In the genomic region with DNA sequence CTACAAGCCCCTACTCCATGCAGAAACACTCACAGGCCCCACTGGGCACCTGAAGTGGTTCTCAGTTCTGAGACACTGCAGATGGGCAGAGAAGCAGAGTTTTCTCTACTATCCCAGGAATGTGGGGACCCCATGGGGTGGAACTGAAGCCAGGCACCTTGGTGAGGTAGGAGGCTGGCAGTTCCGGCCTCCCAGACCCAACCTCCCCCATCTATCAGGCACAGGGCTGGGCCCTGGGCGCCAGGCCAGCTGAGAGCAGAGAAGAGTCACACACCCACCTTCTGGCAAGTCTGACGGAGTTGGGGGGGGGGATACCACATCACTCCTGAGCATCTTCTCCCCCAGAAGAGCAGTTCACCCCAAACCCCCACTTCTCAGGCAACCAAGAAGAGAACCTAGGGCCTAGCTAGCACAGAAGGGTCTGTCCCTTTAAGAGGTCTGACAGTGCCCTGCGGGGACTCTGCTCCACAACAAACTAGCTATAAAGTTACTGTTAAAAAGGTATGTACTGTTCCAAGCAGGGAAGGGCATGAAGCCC, we compare ENCODE assay signal across 8 mouse cellular contexts. TPM values are rescaled to one million over a fixed set of nuclear protein-coding genes. Genes with fewer than 3 reads are reported as not detected.
DNase-seq lines count a peak whose midpoint lies in the region; ATAC-seq and TF ChIP-seq lines count a peak whose summit lies in the region.

No protein-coding gene starts in this region.

- TF ChIP-seq CTCF in bone marrow, adult 2 months (IDR thresholded peaks at IDR 0.05; ENCODE audit: control insufficient read depth, insufficient read depth, low read length) = no peak
- TF ChIP-seq CTCF in liver, embryonic 14.5 days (IDR thresholded peaks at IDR 0.05; ENCODE audit: low read depth) = no peak

- H3K4me2 ChIP-seq in hindbrain, embryonic 11.5 days (replicated peaks; ENCODE audit: low read depth, low read length) = no peak overlapping the region
- peak overlapping the region; percentile 27; the same call in 1 of the 2 replicates for H3K4me2 ChIP-seq in hindbrain, embryonic 15.5 days
- peak overlapping the region; percentile 90 for H3K4me2 ChIP-seq in liver, embryonic 14.5 days (ENCODE audit: low read depth)

- no peak for ATAC-seq in hindbrain, embryonic 11.5 days (ENCODE audit: low FRiP score)
- no peak for ATAC-seq in hindbrain, embryonic 15.5 days (ENCODE audit: low FRiP score, low read depth)
- no peak for ATAC-seq in liver, embryonic 14.5 days (ENCODE audit: insufficient read depth)

- H3K4me3 ChIP-seq in hindbrain, embryonic 10.5 days = 0 out of 2 replicates have a peak overlapping the region, but pooled peaks have one; percentile 9
- no peak overlapping the region for H3K4me3 ChIP-seq in hindbrain, embryonic 11.5 days (ENCODE audit: low read depth, low read length)
- H3K4me3 ChIP-seq in bone marrow, adult 2 months (replicated peaks; ENCODE audit: control insufficient read depth, low read depth, low read length) = peak overlapping the region; percentile 66
- H3K4me3 ChIP-seq in hindbrain, embryonic 15.5 days = no peak overlapping the region
- H3K4me3 ChIP-seq in liver, embryonic 14.5 days (ENCODE audit: insufficient read depth in 1 of 2, low read depth in 2 of 2, low read length in 2 of 2) = peak overlapping the region; percentile 60 to 68

- H3K27ac ChIP-seq in hindbrain, embryonic 10.5 days = no peak overlapping the region; the same call in 1 of the 2 replicates
- no peak overlapping the region for H3K27ac ChIP-seq in hindbrain, embryonic 11.5 days (ENCODE audit: low read depth, low read length)
- H3K27ac ChIP-seq in bone marrow, adult 2 months (ENCODE audit: control insufficient read depth, insufficient read depth, low read depth, low read length, poor library complexity) = peak overlapping the region; percentile 85
- no peak overlapping the region for H3K27ac ChIP-seq in hindbrain, embryonic 15.5 days (replicated peaks)
- peak overlapping the region; percentile 89 for H3K27ac ChIP-seq in liver, embryonic 14.5 days

- H3K9ac ChIP-seq in hindbrain, embryonic 11.5 days (ENCODE audit: low read depth, low read length) = no peak overlapping the region
- H3K9ac ChIP-seq in hindbrain, embryonic 15.5 days = no peak overlapping the region
- H3K9ac ChIP-seq in liver, embryonic 14.5 days (replicated peaks) = peak overlapping the region; percentile 87

- no peak for TF ChIP-seq POLR2A in bone marrow, adult 2 months (IDR thresholded peaks at IDR 0.05; ENCODE audit: borderline replicate concordance, control insufficient read depth, low read depth, low read length)

- H3K27me3 ChIP-seq in hindbrain, embryonic 10.5 days (ENCODE audit: insufficient read depth, poor library complexity, severe bottlenecking) = no peaks in the 10 kb centered on the region
- H3K27me3 ChIP-seq in hindbrain, embryonic 11.5 days (ENCODE audit: control insufficient read depth, insufficient read depth, low read length) = no peaks in the 10 kb centered on the region
- H3K27me3 ChIP-seq in hindbrain, embryonic 15.5 days = no peaks in the 10 kb centered on the region
- no peaks in the 10 kb centered on the region for H3K27me3 ChIP-seq in liver, embryonic 14.5 days (ENCODE audit: control insufficient read depth, insufficient read depth, low read length)

- 60% methylated on average over 4 of the region's 4 CpGs for WGBS in hindbrain, embryonic 10.5 days
- WGBS in hindbrain, embryonic 11.5 days = 55% methylated on average over 4 of the region's 4 CpGs
- WGBS in bone marrow, adult 2 months = 58% methylated on average over 4 of the region's 4 CpGs
- 62% methylated on average over 4 of the region's 4 CpGs for WGBS in hindbrain, embryonic 15.5 days
- 20% methylated on average over 4 of the region's 4 CpGs for WGBS in liver, embryonic 14.5 days (ENCODE audit: insufficient replicate concordance)

- TF ChIP-seq EP300 in liver, embryonic 14.5 days (IDR thresholded peaks at IDR 0.05; ENCODE audit: low read depth) = no peak

- no peaks in the 10 kb centered on the region for H3K9me3 ChIP-seq in hindbrain, embryonic 10.5 days
- H3K9me3 ChIP-seq in hindbrain, embryonic 11.5 days (ENCODE audit: control insufficient read depth, low read length) = no peaks in the 10 kb centered on the region
- no peaks in the 10 kb centered on the region for H3K9me3 ChIP-seq in hindbrain, embryonic 15.5 days
- no peaks in the 10 kb centered on the region for H3K9me3 ChIP-seq in liver, embryonic 14.5 days (ENCODE audit: control insufficient read depth, low read length)

- DNase-seq in hindbrain, embryonic 10.5 days (ENCODE audit: low spot score) = no peak
- DNase-seq in hindbrain, embryonic 11.5 days (ENCODE audit: low spot score) = no peak
- DNase-seq in liver, embryonic 14.5 days (ENCODE audit: low read depth in 3 of 3, low spot score in 3 of 3) = no peak
- no peak for DNase-seq in testis, postnatal 14 days (ENCODE audit: low spot score)
- no peak for DNase-seq in urinary bladder, postnatal 36 days (ENCODE audit: low spot score in 2 of 2)
- DNase-seq in ovary, adult 18-20 months (ENCODE audit: low spot score) = no peak

- peaks cover 84% of the 10 kb centered on the region for H3K36me3 ChIP-seq in hindbrain, embryonic 10.5 days
- H3K36me3 ChIP-seq in hindbrain, embryonic 11.5 days (ENCODE audit: control insufficient read depth, insufficient read depth, low read length) = peaks cover 10% of the 10 kb centered on the region; the same call in 1 of the 2 replicates
- peaks cover 30% of the 10 kb centered on the region for H3K36me3 ChIP-seq in hindbrain, embryonic 15.5 days
- H3K36me3 ChIP-seq in liver, embryonic 14.5 days (replicated peaks; ENCODE audit: control insufficient read depth, insufficient read depth, low read depth) = peaks cover 36% of the 10 kb centered on the region

- H3K4me1 ChIP-seq in hindbrain, embryonic 10.5 days (replicated peaks) = peaks cover 42% of the 10 kb centered on the region
- H3K4me1 ChIP-seq in hindbrain, embryonic 11.5 days (replicated peaks; ENCODE audit: control insufficient read depth, insufficient read depth, low read length) = peaks cover 5% of the 10 kb centered on the region
- peaks cover 4% of the 10 kb centered on the region for H3K4me1 ChIP-seq in bone marrow, adult 2 months (ENCODE audit: control insufficient read depth, insufficient read depth, low read length)
- peaks cover 34% of the 10 kb centered on the region for H3K4me1 ChIP-seq in hindbrain, embryonic 15.5 days (replicated peaks)
- H3K4me1 ChIP-seq in liver, embryonic 14.5 days (replicated peaks; ENCODE audit: control insufficient read depth in 2 of 2, insufficient read depth in 2 of 2, low read length in 1 of 2) = peaks cover 51 to 63% of the 10 kb centered on the region in 2 experiments

RNA-seq across cellular contexts. Expression of a gene that starts 6.9 kb away (rescaled TPM):
- polyA plus RNA-seq in hindbrain, embryonic 10.5 days (2016; fragmentation: Nextera tagmentation; extraction: Ambion mirVana) = 11.6 and 12.0 TPM in 2 replicates
- polyA plus RNA-seq in hindbrain, embryonic 11.5 days (2014; fragmentation: Nextera tagmentation; extraction: Ambion mirVana) = 12.4 and 17.3 TPM in 2 replicates
- polyA plus RNA-seq in bone marrow, adult 2 months (2011; ENCODE audit: insufficient read depth, insufficient read length, low replicate concordance, missing spikeins) = 45.8 and 65.2 TPM in 2 replicates
- polyA plus RNA-seq in hindbrain, embryonic 15.5 days (2015; fragmentation: Nextera tagmentation; extraction: Ambion mirVana) = 10.6 and 13.1 TPM in 2 replicates
- polyA plus RNA-seq in liver, embryonic 14.5 days (2012; rRNA removed) = 11.3 and 13.1 TPM in 2 replicates
- polyA plus RNA-seq in liver, embryonic 14.5 days (2014; fragmentation: Nextera tagmentation; extraction: Ambion mirVana) = 4.2 and 5.7 TPM in 2 replicates

RNA-seq across cellular contexts. Expression of a gene that starts 27.6 kb away (rescaled TPM):
- polyA plus RNA-seq in hindbrain, embryonic 10.5 days (2016; fragmentation: Nextera tagmentation; extraction: Ambion mirVana) = 38.8 and 58.6 TPM in 2 replicates
- 41.3 and 42.9 TPM in 2 replicates for polyA plus RNA-seq in hindbrain, embryonic 11.5 days (2014; fragmentation: Nextera tagmentation; extraction: Ambion mirVana)
- polyA plus RNA-seq in bone marrow, adult 2 months (2011; ENCODE audit: insufficient read depth, insufficient read length, low replicate concordance, missing spikeins) = 0.70 and 1.8 TPM in 2 replicates
- 130 and 136 TPM in 2 replicates for polyA plus RNA-seq in hindbrain, embryonic 15.5 days (2015; fragmentation: Nextera tagmentation; extraction: Ambion mirVana)
- 0.85 and 1.5 TPM in 2 replicates for polyA plus RNA-seq in liver, embryonic 14.5 days (2012; rRNA removed)
- polyA plus RNA-seq in liver, embryonic 14.5 days (2014; fragmentation: Nextera tagmentation; extraction: Ambion mirVana) = 0.27 and 0.42 TPM in 2 replicates

RNA-seq across cellular contexts. Expression of a gene that starts 32.2 kb away (rescaled TPM):
- polyA plus RNA-seq in hindbrain, embryonic 10.5 days (2016; fragmentation: Nextera tagmentation; extraction: Ambion mirVana) = not detected in 2 replicates
- not detected in 2 replicates for polyA plus RNA-seq in hindbrain, embryonic 11.5 days (2014; fragmentation: Nextera tagmentation; extraction: Ambion mirVana)
- not detected in 2 replicates for polyA plus RNA-seq in bone marrow, adult 2 months (2011; ENCODE audit: insufficient read depth, insufficient read length, low replicate concordance, missing spikeins)
- not detected in 2 replicates for polyA plus RNA-seq in hindbrain, embryonic 15.5 days (2015; fragmentation: Nextera tagmentation; extraction: Ambion mirVana)
- not detected in 2 replicates for polyA plus RNA-seq in liver, embryonic 14.5 days (2012; rRNA removed)
- polyA plus RNA-seq in liver, embryonic 14.5 days (2014; fragmentation: Nextera tagmentation; extraction: Ambion mirVana) = not detected in 2 replicates

RNA-seq across cellular contexts. Expression of a gene that starts 32.3 kb away (rescaled TPM):
- polyA plus RNA-seq in hindbrain, embryonic 10.5 days (2016; fragmentation: Nextera tagmentation; extraction: Ambion mirVana) = 53.7 and 57.6 TPM in 2 replicates
- 63.8 and 67.8 TPM in 2 replicates for polyA plus RNA-seq in hindbrain, embryonic 11.5 days (2014; fragmentation: Nextera tagmentation; extraction: Ambion mirVana)
- polyA plus RNA-seq in bone marrow, adult 2 months (2011; ENCODE audit: insufficient read depth, insufficient read length, low replicate concordance, missing spikeins) = 18.5 and 31.3 TPM in 2 replicates
- polyA plus RNA-seq in hindbrain, embryonic 15.5 days (2015; fragmentation: Nextera tagmentation; extraction: Ambion mirVana) = 64.7 and 65.6 TPM in 2 replicates
- 6.1 and 8.2 TPM in 2 replicates for polyA plus RNA-seq in liver, embryonic 14.5 days (2012; rRNA removed)
- polyA plus RNA-seq in liver, embryonic 14.5 days (2014; fragmentation: Nextera tagmentation; extraction: Ambion mirVana) = 23.7 and 24.7 TPM in 2 replicates

RNA-seq across cellular contexts. Expression of a gene that starts 59.7 kb away (rescaled TPM):
- polyA plus RNA-seq in hindbrain, embryonic 10.5 days (2016; fragmentation: Nextera tagmentation; extraction: Ambion mirVana) = 22.8 and 23.8 TPM in 2 replicates
- 21.7 and 33.0 TPM in 2 replicates for polyA plus RNA-seq in hindbrain, embryonic 11.5 days (2014; fragmentation: Nextera tagmentation; extraction: Ambion mirVana)
- 52.3 and 81.0 TPM in 2 replicates for polyA plus RNA-seq in bone marrow, adult 2 months (2011; ENCODE audit: insufficient read depth, insufficient read length, low replicate concordance, missing spikeins)
- 19.4 and 24.8 TPM in 2 replicates for polyA plus RNA-seq in hindbrain, embryonic 15.5 days (2015; fragmentation: Nextera tagmentation; extraction: Ambion mirVana)
- 16.5 and 23.4 TPM in 2 replicates for polyA plus RNA-seq in liver, embryonic 14.5 days (2012; rRNA removed)
- 11.0 and 11.7 TPM in 2 replicates for polyA plus RNA-seq in liver, embryonic 14.5 days (2014; fragmentation: Nextera tagmentation; extraction: Ambion mirVana)

Comparison
In these comparisons a context has a peak if more than half of its experiments do, and no peak if none do; other contexts are left out.
1. H3K4me3 ChIP-seq: peak in hindbrain, embryonic 10.5 days (single experiment), bone marrow, adult 2 months (single experiment) and liver, embryonic 14.5 days (2 of 2); none in hindbrain, embryonic 11.5 days (single experiment) and hindbrain, embryonic 15.5 days (single experiment).
2. H3K27ac ChIP-seq: peak in bone marrow, adult 2 months (single experiment) and liver, embryonic 14.5 days (single experiment); none in hindbrain, embryonic 10.5 days (single experiment), hindbrain, embryonic 11.5 days (single experiment) and hindbrain, embryonic 15.5 days (single experiment).
3. RNA of a gene that starts 27.6 kb away (polyA plus RNA-seq): 130 to 136 TPM in hindbrain, embryonic 15.5 days, 38.8 to 58.6 TPM in hindbrain, embryonic 10.5 days and 41.3 to 42.9 TPM in hindbrain, embryonic 11.5 days; 0.70 to 1.8 TPM in bone marrow, adult 2 months and 0.27 to 1.5 TPM in liver, embryonic 14.5 days; every median in the first group is over 10 times any median in the second.